Mouse (Mus musculus) heart, embryonic 13.5 days (tissue): Measurements from ENCODE around the gene Armc3. TPM values are rescaled to one million over a fixed set of nuclear protein-coding genes. Genes with fewer than 3 reads are reported as not detected.
A peak's percentile ranks its signal among the peaks of the same experiment; 100 is the strongest.
"Not testable (repeated sequence)": the region's sequence is repeated elsewhere in the genome, so short reads cannot be mapped to it uniquely, and the experiment has no call there.

Experiments
- ATAC-seq: fragments of 200-750 bp; cut with Nextera tagmentation; 2 replicates; pipeline ENCODE4 v1.8.0; 2017; ENCODE audit warnings: moderate TSS enrichment; ENCODE audit not compliant: insufficient number of reproducible peaks, low FRiP score, low TSS enrichment; ENCODE audit errors: extremely low read depth
- H3K27ac ChIP-seq: fragments of 300-500 bp; sonication (generic); replicated peaks from 2 replicates; pipeline ENCODE4 v1.5.1; 2015; ENCODE audit warnings: moderate library complexity, mild to moderate bottlenecking, inconsistent platforms
- H3K27me3 ChIP-seq: fragments of 300-500 bp; sonication (generic); replicated peaks from 2 replicates; pipeline ENCODE4 v1.6.1; 2015; ENCODE audit warnings: mild to moderate bottlenecking, inconsistent platforms
- H3K36me3 ChIP-seq: fragments of 300-500 bp; sonication (generic); 2 replicates; pipeline ENCODE4 v1.6.1; 2015; ENCODE audit warnings: mild to moderate bottlenecking, inconsistent platforms
- H3K4me1 ChIP-seq: fragments of 300-500 bp; sonication (generic); 2 replicates; pipeline ENCODE4 v1.6.1; 2015; ENCODE audit warnings: inconsistent platforms
- H3K4me2 ChIP-seq: fragments of 300-500 bp; sonication (generic); 2 replicates; pipeline ENCODE4 v1.6.1; 2015; ENCODE audit warnings: inconsistent platforms, mild to moderate bottlenecking, moderate library complexity
- H3K4me3 ChIP-seq: fragments of 300-500 bp; sonication (generic); 2 replicates; pipeline ENCODE4 v1.5.1; 2015; ENCODE audit warnings: moderate library complexity, mild to moderate bottlenecking, inconsistent platforms
- H3K9ac ChIP-seq: fragments of 300-500 bp; sonication (generic); 2 replicates; pipeline ENCODE4 v1.6.1; 2015; ENCODE audit warnings: inconsistent platforms, mild to moderate bottlenecking, moderate library complexity
- H3K9me3 ChIP-seq: fragments of 300-500 bp; sonication (generic); 2 replicates; pipeline ENCODE4 v1.6.1; 2016; ENCODE audit warnings: inconsistent platforms
- WGBS: fragments of 180-500 bp; shearing (Covaris S2); methylation state at CpG from one replicate; pipeline ENCODE4 v1.1.7; 2015; ENCODE audit warnings: mixed read lengths; 5-methylcytosine and 5-hydroxymethylcytosine counted together
- polyA plus RNA-seq: library from polyadenylated mRNA; unstranded; fragments of >200 nt; fragmentation: Nextera tagmentation; extraction: Ambion mirVana; gene quantifications from 2 replicates; pipeline ENCODE4 v1.2.1, GENCODE M21; 2015

Gene Armc3
- polyA plus RNA-seq, 1 experiment from 2014 or later = 0.20 TPM

- Histone ChIP-seq H3K27ac (no peak overlapping the region), H3K4me2 (no peak overlapping the region), H3K27me3 (peaks cover 8% of the 10 kb centered on the region), H3K4me1 (0 out of 2 replicates have a peak, but pooled peaks cover 3% of the 10 kb centered on the region), H3K9ac (no peak overlapping the region), H3K9me3 (no peaks in the 10 kb centered on the region), H3K36me3 (no peaks in the 10 kb centered on the region), H3K4me3 (no peak overlapping the region)
- ATAC-seq = no peak
- WGBS = 58% methylated on average over 2 of the region's 2 CpGs
Measured at GRCm38 (mm10) chr2:19274583-19274982, 75.5 kb downstream of the Armc3 start.

DNA sequence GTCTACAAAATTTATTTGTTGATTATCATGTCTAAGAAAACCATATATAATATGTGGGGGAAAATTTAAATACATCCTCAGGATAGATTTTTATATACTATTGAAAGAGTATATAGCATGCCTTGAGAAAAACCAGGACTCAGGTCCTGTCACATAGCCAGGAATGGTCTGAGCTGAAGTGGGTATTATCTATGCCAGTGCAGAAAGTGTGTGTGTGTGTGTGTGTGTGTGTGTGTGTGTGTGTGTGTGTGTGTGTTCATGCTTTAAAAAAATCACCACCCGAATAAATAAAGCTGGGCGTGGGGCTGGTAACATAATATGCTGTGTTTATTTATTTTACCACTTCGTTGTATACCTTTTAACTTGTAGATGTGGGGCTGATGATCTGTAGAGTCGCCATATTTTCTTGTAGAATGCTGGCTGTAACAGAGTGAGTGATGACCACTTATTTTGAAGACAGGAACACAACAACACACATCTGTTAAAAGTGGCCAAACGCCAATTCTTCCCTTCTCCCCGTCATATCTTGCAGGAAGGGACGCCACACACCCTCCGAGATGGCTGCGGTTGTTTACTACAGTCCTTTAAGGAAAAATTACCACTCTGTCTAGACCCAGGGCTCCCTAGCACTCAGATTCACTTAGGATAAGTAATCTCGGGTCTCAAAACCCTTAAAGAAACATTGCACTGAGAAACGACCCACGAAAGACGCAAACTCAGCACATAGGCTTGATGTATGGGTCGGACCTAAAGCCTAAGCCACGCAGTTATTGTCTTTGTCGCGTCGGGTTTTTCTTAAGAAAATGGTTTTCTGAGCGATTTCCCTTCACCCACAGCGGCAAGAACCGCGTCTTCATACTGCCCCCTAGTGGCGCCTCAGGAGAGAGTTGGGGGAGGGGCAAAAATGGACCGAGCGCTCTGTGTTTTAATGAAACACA, 76.8 kb downstream of the Armc3 start:
- H3K27ac ChIP-seq = peak overlapping the region; percentile 70
- no peaks in the 10 kb centered on the region for H3K36me3 ChIP-seq
- H3K9ac ChIP-seq = peak overlapping the region; percentile 82
- 0 out of 2 replicates have a peak, but pooled peaks cover 3% of the 10 kb centered on the region for H3K4me1 ChIP-seq
- no peaks in the 10 kb centered on the region for H3K9me3 ChIP-seq
- H3K27me3 ChIP-seq = peaks cover 8% of the 10 kb centered on the region
- no peak for ATAC-seq
- H3K4me3 ChIP-seq = peak overlapping the region; percentile 57
- H3K4me2 ChIP-seq = peak overlapping the region; percentile 85
- 8% methylated on average over 25 of the region's 25 CpGs for WGBS

DNA sequence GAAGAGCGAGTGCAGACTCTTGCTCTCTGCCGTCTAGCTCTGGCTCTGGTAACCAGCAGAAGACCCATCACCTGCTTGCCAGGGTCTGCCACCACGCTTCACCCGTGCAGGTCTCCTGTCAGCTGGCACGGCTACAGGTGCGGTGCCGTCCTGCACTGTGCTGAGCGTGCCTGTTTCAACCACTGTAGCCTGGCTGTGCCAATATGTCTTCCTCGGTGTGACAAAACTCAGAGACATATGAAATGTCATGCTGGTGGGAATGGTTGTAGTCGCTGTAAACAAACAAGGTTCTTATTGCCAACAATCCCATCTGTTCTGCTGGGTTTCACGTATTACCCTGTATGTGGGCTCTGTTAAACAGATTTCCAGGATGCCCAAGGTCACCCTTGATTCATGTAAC, 81.2 kb downstream of the Armc3 start:
- 80% methylated on average over 11 of the region's 11 CpGs for WGBS
- H3K9me3 ChIP-seq = no peaks in the 10 kb centered on the region
- ATAC-seq = no peak
- no peak overlapping the region for H3K27ac ChIP-seq
- H3K4me2 ChIP-seq = no peak overlapping the region
- H3K36me3 ChIP-seq = no peaks in the 10 kb centered on the region
- H3K9ac ChIP-seq = no peak overlapping the region
- no peak overlapping the region for H3K4me3 ChIP-seq
- 0 out of 2 replicates have a peak, but pooled peaks cover 3% of the 10 kb centered on the region for H3K4me1 ChIP-seq
- no peaks in the 10 kb centered on the region for H3K27me3 ChIP-seq

GRCm38 (mm10) chr2:19292366-19292765, 93.3 kb downstream of the Armc3 start:
- no peak overlapping the region for H3K9ac ChIP-seq
- no peaks in the 10 kb centered on the region for H3K4me1 ChIP-seq
- 50% methylated on average over 3 of the region's 3 CpGs for WGBS
- no peaks in the 10 kb centered on the region for H3K36me3 ChIP-seq
- no peaks in the 10 kb centered on the region for H3K27me3 ChIP-seq
- ATAC-seq = no peak
- no peak overlapping the region for H3K27ac ChIP-seq
- no peak overlapping the region for H3K4me3 ChIP-seq
- H3K4me2 ChIP-seq = no peak overlapping the region
- H3K9me3 ChIP-seq = no peaks in the 10 kb centered on the region

- H3K9me3 ChIP-seq = no peaks in the 10 kb centered on the region
- no peaks in the 10 kb centered on the region for H3K36me3 ChIP-seq
- 73% methylated on average over 9 of the region's 9 CpGs for WGBS
- H3K4me1 ChIP-seq = peaks cover 7% of the 10 kb centered on the region; the same call in 1 of the 2 replicates
- H3K27me3 ChIP-seq = no peaks in the 10 kb centered on the region
- H3K27ac ChIP-seq = no peak overlapping the region
- no peak overlapping the region for H3K4me2 ChIP-seq
- no peak overlapping the region for H3K9ac ChIP-seq
- no peak overlapping the region for H3K4me3 ChIP-seq
- ATAC-seq = no peak
Measured at GRCm38 (mm10) chr2:19300345-19301089, 101.4 kb downstream of the Armc3 start.

- Histone ChIP-seq H3K4me1 (peaks cover 7% of the 10 kb centered on the region; the same call in 1 of the 2 replicates), H3K9ac (no peak overlapping the region), H3K36me3 (no peaks in the 10 kb centered on the region), H3K9me3 (no peaks in the 10 kb centered on the region), H3K4me2 (peak overlapping the region; percentile 18; the same call in 1 of the 2 replicates), H3K27ac (no peak overlapping the region), H3K27me3 (no peaks in the 10 kb centered on the region), H3K4me3 (no peak overlapping the region)
- ATAC-seq = no peak
- WGBS = 19% methylated on average over 6 of the region's 6 CpGs
Measured at GRCm38 (mm10) chr2:19301251-19301650, 102.1 kb downstream of the Armc3 start.

- ATAC-seq, H3K36me3 ChIP-seq, H3K4me1 ChIP-seq, H3K27me3 ChIP-seq, H3K9ac ChIP-seq, H3K27ac ChIP-seq, H3K4me3 ChIP-seq, H3K9me3 ChIP-seq, H3K4me2 ChIP-seq: not testable (repeated sequence)
- WGBS = 67% methylated on average over 3 of the region's 3 CpGs
Measured at GRCm38 (mm10) chr2:19303087-19303486, 104.0 kb downstream of the Armc3 start.

- H3K4me1 ChIP-seq = no peaks in the 10 kb centered on the region
- H3K27me3 ChIP-seq = no peaks in the 10 kb centered on the region
- H3K27ac ChIP-seq = no peak overlapping the region
- H3K36me3 ChIP-seq = no peaks in the 10 kb centered on the region
- peaks cover 9% of the 10 kb centered on the region for H3K9me3 ChIP-seq
- H3K9ac ChIP-seq = no peak overlapping the region
- WGBS = 73% methylated on average over 3 of the region's 3 CpGs
- ATAC-seq = no peak
- no peak overlapping the region for H3K4me3 ChIP-seq
- H3K4me2 ChIP-seq = no peak overlapping the region
Measured at GRCm38 (mm10) chr2:19310498-19310897, 111.4 kb downstream of the Armc3 start.

DNA sequence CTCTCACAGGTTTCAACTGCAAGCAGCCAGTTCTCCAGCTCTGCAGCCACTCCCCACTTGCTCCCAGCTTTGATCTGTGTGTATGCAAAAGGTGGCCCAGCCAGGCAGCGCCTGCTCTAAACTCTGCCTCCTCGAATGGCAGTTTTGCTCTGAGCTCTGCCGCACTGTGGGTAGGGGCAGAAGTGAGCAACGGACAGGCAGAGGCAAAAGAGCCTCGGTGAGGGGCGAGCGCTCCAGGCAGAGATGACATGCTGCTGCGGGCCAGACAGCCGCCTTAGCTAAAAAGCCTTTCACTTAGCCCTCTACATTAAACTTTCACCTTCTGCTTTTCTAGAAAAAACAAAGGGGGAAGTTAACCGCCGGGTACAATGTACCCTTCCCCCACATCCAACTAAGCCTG, 117.0 kb downstream of the Armc3 start:
- Histone ChIP-seq H3K36me3 (no peaks in the 10 kb centered on the region), H3K9me3 (peaks cover 16% of the 10 kb centered on the region), H3K4me1 (no peaks in the 10 kb centered on the region), H3K27me3 (no peaks in the 10 kb centered on the region), H3K4me3 (no peak overlapping the region), H3K4me2 (no peak overlapping the region), H3K27ac (no peak overlapping the region), H3K9ac (no peak overlapping the region)
- 46% methylated on average over 11 of the region's 11 CpGs for WGBS
- ATAC-seq = no peak

- Histone ChIP-seq H3K4me1 (no peaks in the 10 kb centered on the region), H3K27ac (no peak overlapping the region), H3K4me2 (no peak overlapping the region), H3K9me3 (peaks cover 16% of the 10 kb centered on the region), H3K27me3 (no peaks in the 10 kb centered on the region), H3K36me3 (no peaks in the 10 kb centered on the region), H3K9ac (no peak overlapping the region), H3K4me3 (no peak overlapping the region)
- no peak for ATAC-seq
- WGBS = 66% methylated on average over 4 of the region's 4 CpGs
Measured at GRCm38 (mm10) chr2:19316691-19317090, 117.6 kb downstream of the Armc3 start.

DNA sequence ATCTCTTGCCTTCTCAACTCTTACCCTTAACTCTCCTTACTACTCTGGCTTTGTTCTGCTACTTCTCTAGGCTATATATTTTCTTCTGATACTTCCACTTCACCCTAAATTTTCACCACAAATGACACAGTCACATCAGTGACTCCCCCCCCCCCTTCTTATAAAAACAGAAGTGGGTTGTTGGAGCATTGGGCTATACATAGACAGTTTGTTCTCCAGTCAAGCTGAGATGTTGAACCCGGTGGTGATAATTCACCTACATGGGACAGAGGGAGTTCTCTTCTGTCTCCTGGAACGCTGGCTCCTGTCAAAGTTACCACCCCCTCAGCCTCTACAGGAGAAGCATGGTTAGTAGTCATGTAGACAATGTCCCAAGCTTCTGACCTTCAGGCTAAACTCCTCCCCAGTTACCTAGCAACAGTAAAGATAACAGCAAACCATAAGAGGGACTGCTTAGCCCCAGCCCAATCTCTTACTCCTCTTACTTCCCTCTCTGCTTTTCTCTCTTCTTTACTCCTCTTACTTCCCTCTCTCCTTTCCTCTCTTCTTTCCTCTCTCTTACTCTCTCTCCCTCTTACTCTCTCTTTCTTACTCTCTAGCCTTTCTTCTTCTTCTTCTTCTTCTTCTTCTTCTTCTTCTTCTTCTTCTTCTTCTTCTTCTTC, 118.2 kb downstream of the Armc3 start:
- peaks cover 16% of the 10 kb centered on the region for H3K9me3 ChIP-seq
- H3K9ac ChIP-seq, H3K4me2 ChIP-seq, H3K36me3 ChIP-seq, H3K27me3 ChIP-seq, ATAC-seq, H3K4me3 ChIP-seq, H3K4me1 ChIP-seq, H3K27ac ChIP-seq: not testable (repeated sequence)
- 53% methylated on average over 2 of the region's 2 CpGs for WGBS
